Mouse (Mus musculus) T-helper 1 cell (primary cell): ENCODE data around the gene Tmem8b.

Experiments used
- in situ Hi-C: fragments of 300-600 bp; cut with MboI, MseI; formaldehyde crosslinking; loops from one replicate; pipeline ENCODE4 v1.15.1; 2025; ENCODE audit warnings: high pct_unique_total_duplicates

Tmem8b gene

GRCm38 (mm10) chr4:43668782-43669427, at the start of gene Tmem8b, which contains the start of gene Fam221b:
Tmem8b (plus strand) TSS chr4:43668971.
Fam221b (minus strand) TSS chr4:43669145.
- in situ Hi-C loops: no loop called here

- in situ Hi-C loops: no loop called here
Observed at GRCm38 (mm10) chr4:43620146-43620778, 48.5 kb upstream of the Tmem8b start.

DNA sequence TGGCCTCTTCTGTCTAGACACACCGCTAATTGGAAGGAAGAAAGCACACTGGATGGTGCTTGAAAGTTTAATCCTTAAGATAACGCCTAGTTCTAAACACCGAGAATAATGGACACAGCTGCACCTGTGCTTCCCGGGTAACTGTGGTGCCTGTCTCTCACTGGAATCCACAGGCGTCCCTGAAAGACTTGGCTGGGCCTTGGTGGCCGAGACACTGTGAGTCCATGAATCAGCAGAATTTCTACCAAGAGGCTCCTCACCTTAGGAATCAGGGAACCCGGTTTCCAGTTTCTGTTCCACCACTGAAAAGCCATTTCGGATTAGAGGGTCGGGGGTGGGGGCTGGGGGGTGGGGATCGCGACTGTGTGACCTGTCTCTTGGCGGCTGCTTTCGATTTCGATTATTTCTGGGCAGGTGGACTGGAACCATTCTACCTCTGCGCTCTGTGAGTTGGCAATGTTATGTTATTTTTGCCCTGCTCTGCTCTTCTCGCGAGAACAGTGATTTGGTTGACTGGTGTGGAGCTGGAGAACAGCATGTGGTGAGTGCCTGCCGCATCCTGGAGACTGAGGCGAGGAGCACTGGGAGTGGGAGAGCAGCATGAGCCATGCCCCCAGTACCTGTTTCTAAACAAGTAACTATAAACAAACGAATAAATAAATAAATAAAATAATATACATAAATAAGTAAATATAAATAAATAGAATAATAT, 39.5 kb upstream of the Tmem8b start:
- in situ Hi-C loops: no loop called here

DNA sequence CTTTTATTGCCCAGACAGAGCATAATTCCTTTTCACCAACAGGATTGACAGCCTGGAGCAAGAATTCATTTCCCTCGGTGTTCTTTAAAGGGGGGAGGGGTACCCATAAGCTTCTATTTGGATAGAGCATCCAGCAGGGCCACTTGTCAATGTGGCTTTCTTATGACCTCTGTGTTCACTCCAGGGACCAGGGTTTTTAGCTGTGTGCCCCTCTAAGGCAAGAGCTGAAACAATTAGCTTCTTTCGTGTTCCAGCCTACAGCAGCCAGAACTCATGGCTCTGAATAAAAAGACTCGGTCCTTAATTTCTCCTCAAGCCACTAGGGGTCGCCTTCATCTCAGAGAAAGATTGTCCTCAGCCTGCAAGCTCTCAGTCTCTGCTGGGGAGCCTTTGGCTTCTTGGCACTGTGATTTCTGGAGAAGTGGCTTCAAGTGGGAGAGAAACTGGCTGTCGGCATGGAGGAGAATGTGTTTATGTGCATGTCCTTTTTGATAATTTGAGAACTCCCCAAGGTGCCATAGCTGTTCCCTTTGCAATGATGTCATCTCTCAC, 38.7 kb upstream of the Tmem8b start:
- in situ Hi-C loops: loop anchor here (5.0 kb wide), 1 partner anchor 87 kb away; no protein-coding TSS in a partner anchor

GRCm38 (mm10) chr4:43630671-43631045, 38.1 kb upstream of the Tmem8b start:
- in situ Hi-C loops: loop anchor here (5.0 kb wide), 1 partner anchor 87 kb away; no protein-coding TSS in a partner anchor

DNA sequence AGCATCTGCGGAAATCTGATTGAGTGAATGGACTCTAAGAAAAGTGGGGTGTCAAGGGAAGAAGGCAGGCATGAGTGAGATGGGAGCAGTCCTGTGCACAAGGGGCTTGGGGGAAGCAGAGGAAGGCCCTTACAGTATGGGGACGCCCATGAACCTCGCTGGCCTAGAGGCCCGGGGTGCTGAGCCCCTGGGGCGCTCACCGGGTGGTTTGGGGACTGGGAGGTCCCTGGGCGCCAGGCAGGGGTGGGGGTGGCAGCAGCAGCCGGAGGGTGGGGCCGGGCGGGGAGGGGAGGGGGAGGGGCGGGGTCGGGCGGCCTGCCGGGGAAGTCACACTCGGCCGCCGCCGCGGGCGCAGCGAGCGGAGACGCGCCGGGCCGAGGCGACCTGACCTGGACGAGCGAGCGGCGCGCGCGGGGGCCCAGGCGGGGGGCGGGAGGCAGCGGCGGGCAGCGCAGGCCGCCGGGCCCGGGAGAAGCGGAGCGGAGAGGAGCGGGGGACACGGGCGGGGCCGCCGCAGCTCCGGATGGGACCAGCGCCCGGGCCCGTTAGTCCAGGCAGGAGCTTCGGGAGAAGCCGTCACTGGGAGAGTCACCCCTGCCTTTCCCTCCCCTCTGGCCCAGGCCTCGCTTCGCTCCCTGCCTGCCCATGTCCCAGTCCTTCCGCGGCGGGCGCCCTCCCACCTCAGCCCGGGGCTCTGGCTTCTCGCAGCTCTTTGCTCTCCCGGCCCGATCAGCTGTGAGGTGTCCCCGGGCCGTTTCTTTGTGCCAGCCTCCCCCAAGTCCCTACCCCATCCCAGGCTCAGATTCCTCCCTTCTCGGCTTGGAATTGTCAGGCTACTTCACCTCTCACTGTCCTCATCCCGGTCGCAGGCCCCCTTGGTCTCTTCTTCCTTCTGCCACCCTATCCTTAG, 37.5 kb upstream of the Tmem8b start, which contains the start of gene Npr2:
Npr2 (plus strand) TSS at position 890 of the 910 bp plus-strand sequence.
- in situ Hi-C loops: loop anchor here (5.0 kb wide), 1 partner anchor 86 kb away; no protein-coding TSS in a partner anchor

DNA sequence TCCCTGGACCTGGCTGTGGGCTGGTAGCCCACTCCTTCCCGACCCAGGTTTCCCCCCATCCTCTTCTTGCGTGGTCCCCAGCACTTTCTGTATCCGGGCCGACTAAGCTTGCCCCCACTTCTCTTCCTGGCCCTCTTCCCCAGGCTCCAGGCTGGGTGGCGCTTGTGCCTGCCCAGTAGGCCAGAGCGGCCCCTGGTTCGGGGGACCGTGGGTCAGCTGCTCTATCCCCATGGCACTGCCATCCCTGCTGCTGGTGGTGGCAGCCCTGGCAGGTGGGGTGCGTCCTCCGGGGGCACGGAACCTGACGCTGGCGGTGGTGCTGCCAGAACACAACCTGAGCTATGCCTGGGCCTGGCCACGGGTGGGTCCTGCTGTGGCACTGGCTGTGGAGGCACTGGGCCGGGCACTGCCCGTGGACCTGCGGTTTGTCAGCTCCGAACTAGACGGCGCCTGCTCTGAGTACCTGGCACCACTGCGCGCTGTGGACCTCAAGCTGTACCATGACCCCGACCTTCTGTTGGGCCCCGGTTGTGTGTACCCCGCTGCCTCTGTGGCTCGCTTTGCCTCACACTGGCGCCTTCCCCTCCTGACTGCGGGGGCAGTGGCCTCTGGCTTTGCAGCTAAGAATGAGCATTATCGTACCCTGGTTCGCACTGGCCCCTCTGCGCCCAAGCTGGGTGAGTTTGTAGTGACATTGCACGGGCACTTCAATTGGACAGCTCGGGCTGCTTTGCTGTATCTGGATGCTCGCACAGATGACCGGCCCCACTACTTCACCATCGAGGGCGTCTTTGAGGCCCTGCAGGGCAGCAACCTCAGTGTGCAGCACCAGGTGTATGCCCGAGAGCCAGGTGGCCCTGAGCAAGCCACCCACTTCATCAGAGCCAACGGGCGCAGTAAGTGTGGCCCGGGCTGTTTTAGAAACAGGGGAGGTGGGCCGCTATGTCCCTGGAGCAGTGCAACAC, 36.5 kb upstream of the Tmem8b start:
- in situ Hi-C loops: loop anchor here (5.0 kb wide), 1 partner anchor 85 kb away; no protein-coding TSS in a partner anchor

- in situ Hi-C loops: loop anchor here (5.0 kb wide), 1 partner anchor 84 kb away; no protein-coding TSS in a partner anchor
Observed at GRCm38 (mm10) chr4:43633296-43633695, 35.5 kb upstream of the Tmem8b start.

- in situ Hi-C loops: loop anchor here (5.0 kb wide), 1 partner anchor 84 kb away; no protein-coding TSS in a partner anchor
Observed at GRCm38 (mm10) chr4:43633736-43634135, 35.0 kb upstream of the Tmem8b start.

DNA sequence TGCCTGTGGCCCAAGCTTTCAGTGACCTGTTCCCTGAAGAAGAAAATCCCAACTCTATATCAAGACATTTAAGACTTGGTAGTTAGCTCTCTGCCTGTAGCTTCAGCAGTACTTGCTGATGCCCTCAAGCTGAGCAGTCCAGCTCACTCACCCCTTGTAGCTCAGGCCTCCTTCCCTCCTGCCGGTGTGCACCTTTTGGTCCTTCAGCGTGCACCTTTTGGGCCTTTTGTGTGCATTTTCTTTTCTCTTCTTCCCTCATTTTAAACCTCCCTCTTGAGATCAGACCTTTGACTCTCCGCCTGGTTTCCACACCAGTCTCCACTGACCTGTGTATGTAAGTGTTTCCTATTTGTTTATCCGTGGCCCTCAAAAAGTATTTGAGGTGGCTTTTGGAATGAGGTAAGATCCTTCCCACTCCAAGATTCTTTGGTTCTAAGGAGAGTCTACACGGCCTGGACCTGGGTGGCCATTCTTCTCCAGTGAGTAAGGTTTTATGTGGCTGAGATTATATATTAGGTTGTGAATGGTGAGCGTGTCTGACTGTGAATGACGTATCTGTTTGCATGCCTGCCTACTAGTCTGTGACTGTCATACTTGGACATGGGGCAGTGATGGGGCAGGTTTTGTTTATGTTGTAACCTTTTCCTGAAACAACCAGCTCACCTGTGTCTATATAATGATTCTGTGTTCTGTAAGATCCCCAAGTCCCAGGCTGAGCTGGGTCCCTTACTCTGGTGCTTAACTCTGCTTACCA, 34.0 kb upstream of the Tmem8b start:
- in situ Hi-C loops: loop anchor here (5.0 kb wide), 1 partner anchor 83 kb away; no protein-coding TSS in a partner anchor

GRCm38 (mm10) chr4:43636751-43637150, 32.0 kb upstream of the Tmem8b start:
- in situ Hi-C loops: no loop called here

DNA sequence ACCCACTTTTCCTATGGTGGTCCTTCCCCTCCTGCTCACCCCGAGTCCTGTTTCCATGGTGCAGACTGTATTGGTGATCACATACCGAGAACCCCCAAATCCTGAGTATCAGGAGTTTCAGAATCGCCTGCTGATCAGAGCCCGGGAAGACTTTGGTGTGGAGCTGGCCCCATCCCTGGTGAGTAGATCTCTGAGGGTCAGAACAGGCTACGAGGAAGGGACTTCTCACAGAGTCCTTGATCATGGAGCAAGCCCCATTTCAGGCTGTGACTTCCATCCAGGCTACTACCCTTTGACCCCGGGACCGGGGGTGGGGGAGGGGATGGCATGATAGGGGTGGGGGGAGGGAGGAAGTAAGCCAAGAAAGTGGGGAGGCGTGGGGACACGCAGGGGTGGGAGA, 28.7 kb upstream of the Tmem8b start:
- in situ Hi-C loops: no loop called here

DNA sequence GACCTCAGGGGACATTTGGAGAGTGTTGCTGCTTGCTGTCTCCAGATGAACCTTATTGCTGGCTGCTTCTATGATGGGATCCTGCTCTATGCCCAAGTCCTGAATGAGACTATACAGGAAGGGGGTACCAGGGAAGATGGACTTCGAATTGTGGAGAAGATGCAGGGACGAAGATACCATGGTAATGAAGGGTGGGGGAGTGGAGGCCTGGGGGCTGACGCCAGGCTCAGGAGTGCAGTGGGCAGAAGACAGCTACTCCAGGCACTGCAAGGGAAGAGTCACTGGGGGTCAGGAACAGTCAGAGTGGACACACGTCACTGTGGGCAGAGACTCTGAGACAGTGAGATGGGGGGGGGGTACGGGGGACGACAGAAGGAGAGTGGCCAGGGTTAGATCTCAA, 28.3 kb upstream of the Tmem8b start:
- in situ Hi-C loops: no loop called here

DNA sequence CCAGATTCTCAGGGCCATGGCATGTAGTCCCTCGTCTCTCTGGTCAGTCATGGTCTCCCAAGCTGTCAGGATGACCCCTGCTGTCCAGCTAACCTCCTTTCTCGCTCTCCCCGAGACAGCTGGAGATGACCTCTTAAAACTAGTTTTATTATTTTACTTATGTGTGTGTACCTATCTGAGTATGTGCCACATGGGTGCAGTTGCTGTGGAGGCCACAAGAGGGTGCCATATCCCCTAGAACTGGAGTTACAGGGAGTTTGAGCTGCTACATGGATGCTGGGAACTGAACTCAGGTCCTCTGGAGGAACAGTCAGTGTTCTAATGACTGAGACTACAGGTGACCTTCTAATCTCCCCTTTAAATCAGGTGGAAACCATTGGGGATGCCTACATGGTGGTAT, 19.0 kb upstream of the Tmem8b start:
- in situ Hi-C loops: no loop called here

DNA sequence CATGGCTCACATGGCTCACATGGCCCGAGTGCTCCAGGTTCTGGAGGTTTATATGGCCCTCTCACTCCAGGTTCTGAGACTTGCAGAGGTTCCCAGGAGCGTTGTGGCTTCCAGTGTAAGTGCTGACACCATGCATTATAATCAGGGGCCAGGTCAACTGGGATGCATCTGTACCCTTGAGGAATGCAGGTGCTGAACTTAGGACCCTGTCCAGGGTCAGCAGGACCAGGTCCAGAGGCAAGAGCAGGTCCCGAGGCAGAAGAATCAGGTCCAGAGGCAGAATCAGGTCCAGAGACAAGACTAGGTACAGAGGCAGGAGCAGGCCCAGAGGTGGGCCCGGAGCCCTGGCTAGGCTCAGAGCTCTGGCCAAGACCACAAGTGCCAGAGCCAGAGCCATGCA, 16.0 kb upstream of the Tmem8b start:
- in situ Hi-C loops: no loop called here

DNA sequence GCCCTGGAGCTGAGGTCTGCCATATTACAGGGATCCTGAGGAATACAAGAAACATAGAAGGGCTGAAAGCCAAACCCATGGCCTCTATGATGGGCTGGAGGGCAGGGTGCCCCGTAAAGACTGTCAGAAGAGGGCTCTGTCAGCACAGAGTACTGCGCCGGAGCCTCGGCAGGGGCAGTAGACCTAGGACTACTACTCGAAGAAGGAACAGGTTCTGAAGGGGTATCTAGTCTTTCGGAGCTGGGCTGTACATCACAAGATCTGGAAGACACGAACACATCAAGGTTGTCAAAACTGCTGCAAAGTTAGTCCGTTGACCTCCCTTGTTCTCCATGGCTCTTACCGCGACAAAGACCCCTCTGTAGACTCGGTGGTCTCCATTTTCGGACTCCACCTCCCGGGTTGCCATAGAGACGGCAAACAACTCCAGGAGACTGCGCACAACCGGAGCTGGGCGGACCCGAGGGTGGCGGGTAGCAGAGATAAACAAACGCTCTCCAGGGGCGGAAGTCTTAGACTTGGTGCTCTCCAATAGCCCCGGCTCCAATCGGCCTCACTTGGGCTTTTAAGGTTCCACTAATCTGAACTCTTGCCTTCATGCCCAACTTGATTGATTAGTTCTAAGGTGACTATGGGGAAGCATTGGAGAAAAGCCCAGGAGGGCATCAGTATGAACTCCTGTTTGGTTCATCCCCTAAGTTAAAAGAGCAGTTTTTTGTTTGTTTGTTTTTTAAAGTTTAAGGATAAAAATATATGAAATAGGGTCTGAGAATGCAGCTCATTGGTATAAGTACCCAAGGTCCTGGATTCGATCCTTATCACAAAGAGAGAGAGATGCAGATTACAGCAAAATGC, 15.4 kb upstream of the Tmem8b start, which contains the start of gene Spag8:
Spag8 (minus strand) TSS at position 434 of the 855 bp plus-strand sequence.
- in situ Hi-C loops: no loop called here

GRCm38 (mm10) chr4:43655656-43656338, 13.0 kb upstream of the Tmem8b start:
- in situ Hi-C loops: no loop called here
